Mouse (Mus musculus): ENCODE results near the gene Enoph1.
A peak's percentile ranks its signal among the peaks of the same experiment; 100 is the strongest.

Gene Enoph1

GRCm38 (mm10) chr5:100040281-100040784 is 548 bp downstream of the Enoph1 start:
- no peak for DNase-seq (ENCODE audit: low read depth, low spot score)

- DNase-seq (ENCODE audit: low read depth, low spot score): no peak
These were observed 1.5 kb downstream of the Enoph1 start for GRCm38 (mm10) chr5:100041272-100041671.

GRCm38 (mm10) chr5:100042467-100042866 is 2.7 kb downstream of the Enoph1 start:
- DNase-seq (ENCODE audit: low read depth, low spot score): no peak

GRCm38 (mm10) chr5:100043361-100043760 is 3.6 kb downstream of the Enoph1 start:
- DNase-seq (ENCODE audit: low read depth, low spot score): no peak

- DNase-seq (ENCODE audit: low read depth, low spot score): no peak
These were observed 4.2 kb downstream of the Enoph1 start for GRCm38 (mm10) chr5:100044030-100044429.

GRCm38 (mm10) chr5:100044621-100045020 is 4.8 kb downstream of the Enoph1 start:
- no peak for DNase-seq (ENCODE audit: low read depth, low spot score)

- DNase-seq (ENCODE audit: low read depth, low spot score): no peak
These were observed 6.3 kb downstream of the Enoph1 start for GRCm38 (mm10) chr5:100046096-100046495.

GRCm38 (mm10) chr5:100047143-100047640 is 7.4 kb downstream of the Enoph1 start:
- DNase-seq (ENCODE audit: low read depth, low spot score): no peak

GRCm38 (mm10) chr5:100047871-100048270 is 8.1 kb downstream of the Enoph1 start:
- DNase-seq (ENCODE audit: low read depth, low spot score): no peak

GRCm38 (mm10) chr5:100049904-100050303 is 10.1 kb downstream of the Enoph1 start:
- DNase-seq (ENCODE audit: low read depth, low spot score): no peak

GRCm38 (mm10) chr5:100052728-100053127 is 12.9 kb downstream of the Enoph1 start:
- DNase-seq (ENCODE audit: low read depth, low spot score): no peak

- no peak for DNase-seq (ENCODE audit: low read depth, low spot score)
These were observed 15.2 kb downstream of the Enoph1 start for GRCm38 (mm10) chr5:100054807-100055547.

GRCm38 (mm10) chr5:100055866-100056369 is 16.1 kb downstream of the Enoph1 start:
- DNase-seq (ENCODE audit: low read depth, low spot score): no peak

- no peak for DNase-seq (ENCODE audit: low read depth, low spot score)
These were observed 17.9 kb downstream of the Enoph1 start for GRCm38 (mm10) chr5:100057461-100058209.

GRCm38 (mm10) chr5:100058729-100059128 is 18.9 kb downstream of the Enoph1 start:
- DNase-seq (ENCODE audit: low read depth, low spot score): no peak

GRCm38 (mm10) chr5:100059326-100059725 is 19.5 kb downstream of the Enoph1 start:
- no peak for DNase-seq (ENCODE audit: low read depth, low spot score)

- DNase-seq (ENCODE audit: low read depth, low spot score): no peak
These were observed 21.1 kb downstream of the Enoph1 start for GRCm38 (mm10) chr5:100060876-100061275.

GRCm38 (mm10) chr5:100067579-100067978 is 27.8 kb downstream of the Enoph1 start:
- DNase-seq (ENCODE audit: low read depth, low spot score): no peak

GRCm38 (mm10) chr5:100069526-100069925 is 29.7 kb downstream of the Enoph1 start:
- no peak for DNase-seq (ENCODE audit: low read depth, low spot score)

GRCm38 (mm10) chr5:100070255-100070654 is 30.5 kb downstream of the Enoph1 start:
- peak; percentile 66 for DNase-seq (ENCODE audit: low read depth, low spot score)

GRCm38 (mm10) chr5:100071541-100071940 is 31.8 kb downstream of the Enoph1 start:
- no peak for DNase-seq (ENCODE audit: low read depth, low spot score)

GRCm38 (mm10) chr5:100072557-100072956 is 32.8 kb downstream of the Enoph1 start:
- no peak for DNase-seq (ENCODE audit: low read depth, low spot score)

Data from WW6 (cell line).